ENCODE assay signal across 8 mouse cellular contexts in genomic region chr9:16501990-16502672, GRCm38 (mm10). TPM values are rescaled to one million over a fixed set of nuclear protein-coding genes. Genes with fewer than 3 reads are reported as not detected.
DNase-seq lines count a peak whose midpoint lies in the region; TF ChIP-seq lines count a peak whose summit lies in the region.

No protein-coding gene starts in this region.

- H3K9me3 ChIP-seq in forebrain, embryonic 10.5 days, result no peaks in the 10 kb centered on the region

- WGBS in forebrain, embryonic 10.5 days, result under 1% methylated on average over 52 of the region's 52 CpGs

- H3K27me3 ChIP-seq in forebrain, embryonic 10.5 days (ENCODE audit: poor library complexity, severe bottlenecking), result peaks cover 23% of the 10 kb centered on the region

- TF ChIP-seq POLR2A in brain, embryonic 14.5 days (IDR thresholded peaks at IDR 0.05; ENCODE audit: borderline replicate concordance, extremely low read depth, insufficient read depth, insufficient read length, poor library complexity, severe bottlenecking), result 0 out of 2 replicates have a peak, but pooled peaks have one; percentile 49

- H3K4me1 ChIP-seq in forebrain, embryonic 10.5 days, result peaks cover 32% of the 10 kb centered on the region

- peak overlapping the region; percentile 75 for H3K4me3 ChIP-seq in forebrain, embryonic 10.5 days
- H3K4me3 ChIP-seq in left cerebral cortex, adult 2 months, result peak overlapping the region; percentile 70

- H3K27ac ChIP-seq in forebrain, embryonic 10.5 days, result peak overlapping the region; percentile 95
- peak overlapping the region; percentile 96 for H3K27ac ChIP-seq in left cerebral cortex, adult 2 months

- peak; percentile 38 for DNase-seq in ES-CJ7 (ENCODE audit: low read depth, low spot score)
- DNase-seq in brain, embryonic 14.5 days (ENCODE audit: low read depth), result peak; percentile 94
- DNase-seq in forebrain, embryonic 10.5 days (ENCODE audit: extremely low spot score, low spot score), result peak; percentile 79
- peak; percentile 53 to 56 for DNase-seq in heart, postnatal 36 days
- DNase-seq in left cerebral cortex, adult 2 months (ENCODE audit: extremely low spot score in 1 of 2, low spot score in 2 of 2), result peak; percentile 78 to 83
- DNase-seq in lung, postnatal 25 days (ENCODE audit: low spot score), result peak; percentile 18
- DNase-seq in right cerebral cortex, postnatal 14 days, result peak; percentile 79
- no peak for DNase-seq in spleen, postnatal 4 days (ENCODE audit: low spot score in 2 of 2)

- intact Hi-C loops in heart, postnatal 36 days (cut with DNase I), result loop anchor here (10.0 kb wide), 2 partner anchors 577 to 817 kb away; no protein-coding TSS in a partner anchor
- intact Hi-C loops in left cerebral cortex, adult 2 months (cut with DNase I), result loop anchor here (1.0 to 10.0 kb wide), 6 partner anchors 193 to 890 kb away; no protein-coding TSS in a partner anchor

- TF ChIP-seq CTCF in brain, embryonic 14.5 days (IDR thresholded peaks at IDR 0.05; ENCODE audit: borderline replicate concordance, extremely low read depth, insufficient read depth, insufficient read length), result peak; percentile 62
- peak; percentile 43 for TF ChIP-seq CTCF in left cerebral cortex, adult 2 months (IDR thresholded peaks at IDR 0.05)

- no peaks in the 10 kb centered on the region; the same call in 1 of the 2 replicates for H3K36me3 ChIP-seq in forebrain, embryonic 10.5 days (replicated peaks)

RNA-seq across cellular contexts. Expression of gene Fat3, which starts 1.0 kb away (rescaled TPM):
- 31.5 and 42.0 TPM in 2 replicates for polyA plus RNA-seq in brain, embryonic 14.5 days (2012; rRNA removed)
- polyA plus RNA-seq in forebrain, embryonic 10.5 days (2016; fragmentation: Nextera tagmentation; extraction: Ambion mirVana), result 3.6 and 5.2 TPM in 2 replicates
- under 1 TPM; 0.47 to 0.65 TPM for total RNA-seq in heart, postnatal 36 days (2021)
- total RNA-seq in left cerebral cortex, adult 2 months (2021), result 10 to 100 TPM; 76.4 to 77.4 TPM

Comparison
In these comparisons a context has a peak if more than half of its experiments do, and no peak if none do; other contexts are left out.
1. DNase-seq: peak in ES-CJ7 (single experiment), brain, embryonic 14.5 days (single experiment), forebrain, embryonic 10.5 days (single experiment), heart, postnatal 36 days (2 of 2), left cerebral cortex, adult 2 months (2 of 2), lung, postnatal 25 days (single experiment) and right cerebral cortex, postnatal 14 days (single experiment); none in spleen, postnatal 4 days (0 of 2).
2. RNA of gene Fat3, which starts 1.0 kb away (total RNA-seq): 76.4 to 77.4 TPM in left cerebral cortex, adult 2 months; 0.47 to 0.65 TPM in heart, postnatal 36 days; every median in the first group is over 10 times any median in the second.